Mouse (Mus musculus) liver, embryonic 15.5 days (tissue): ENCODE results near the gene Fmo1. TPM values are rescaled to one million over a fixed set of nuclear protein-coding genes. Genes with fewer than 3 reads are reported as not detected.
"Not testable (repeated sequence)": the region's sequence is repeated elsewhere in the genome, so short reads cannot be mapped to it uniquely, and the experiment has no call there.

ENCODE experiments used
- ATAC-seq: fragments of 200-750 bp; cut with Nextera tagmentation; 2 replicates; pipeline ENCODE4 v1.8.0; 2017; ENCODE audit warnings: moderate number of reproducible peaks, mild to moderate bottlenecking, moderate library complexity; ENCODE audit not compliant: insufficient read depth
- H3K27ac ChIP-seq: fragments of 300-500 bp; sonication (generic); replicated peaks from 2 replicates; pipeline ENCODE4 v1.5.1; 2015; ENCODE audit warnings: mild to moderate bottlenecking, inconsistent platforms
- H3K27me3 ChIP-seq: fragments of 300-500 bp; sonication (generic); 2 replicates; pipeline ENCODE4 v1.6.1; 2015; ENCODE audit warnings: mild to moderate bottlenecking, inconsistent platforms
- H3K36me3 ChIP-seq: fragments of 300-500 bp; sonication (generic); replicated peaks from 2 replicates; pipeline ENCODE4 v1.6.1; 2015; ENCODE audit warnings: moderate library complexity, mild to moderate bottlenecking, inconsistent platforms
- H3K4me1 ChIP-seq: fragments of 300-500 bp; sonication (generic); replicated peaks from 2 replicates; pipeline ENCODE4 v1.6.1; 2015; ENCODE audit warnings: inconsistent platforms
- H3K4me2 ChIP-seq: fragments of 300-500 bp; sonication (generic); 2 replicates; pipeline ENCODE4 v1.6.1; 2015; ENCODE audit warnings: moderate library complexity, mild to moderate bottlenecking, inconsistent platforms
- H3K4me3 ChIP-seq: fragments of 300-500 bp; sonication (generic); replicated peaks from 2 replicates; pipeline ENCODE4 v1.5.1; 2015; ENCODE audit warnings: mild to moderate bottlenecking, inconsistent platforms
- H3K9ac ChIP-seq: fragments of 300-500 bp; sonication (generic); 2 replicates; pipeline ENCODE4 v1.6.1; 2015; ENCODE audit warnings: moderate library complexity, mild to moderate bottlenecking, inconsistent platforms
- H3K9me3 ChIP-seq: fragments of 300-500 bp; sonication (generic); replicated peaks from 2 replicates; pipeline ENCODE4 v1.6.1; 2016; ENCODE audit warnings: inconsistent platforms
- WGBS: fragments of 180-500 bp; shearing (Covaris S2); methylation state at CpG from one replicate; pipeline ENCODE4 v1.1.7; 2015; ENCODE audit warnings: mixed read lengths; ENCODE audit not compliant: insufficient replicate concordance; 5-methylcytosine and 5-hydroxymethylcytosine counted together
- polyA plus RNA-seq: library from polyadenylated mRNA; unstranded; fragments of >200 nt; fragmentation: Nextera tagmentation; extraction: Ambion mirVana; gene quantifications from 2 replicates; pipeline ENCODE4 v1.2.1, GENCODE M21; 2015

The Fmo1 gene
- polyA plus RNA-seq, 1 experiment from 2014 or later = 29.4 TPM

- no peak overlapping the region for H3K4me2 ChIP-seq
Measured at GRCm38 (mm10) chr1:162792306-162793044, 73.9 kb downstream of the Fmo1 start.

GRCm38 (mm10) chr1:162785222-162785621 lies 81.2 kb downstream of the Fmo1 start:
- H3K27me3 ChIP-seq = no peaks in the 10 kb centered on the region
- WGBS = 66% methylated on average over 4 of the region's 4 CpGs

More at GRCm38 (mm10) chr1:162792306-162793044, 73.9 kb downstream of the Fmo1 start:
- ATAC-seq = no peak
- Histone ChIP-seq H3K4me1 (no peaks in the 10 kb centered on the region), H3K27ac (no peak overlapping the region), H3K9me3 (no peaks in the 10 kb centered on the region), H3K27me3 (no peaks in the 10 kb centered on the region), H3K36me3 (no peaks in the 10 kb centered on the region), H3K9ac (no peak overlapping the region), H3K4me3 (no peak overlapping the region)
- 51% methylated on average over 7 of the region's 7 CpGs for WGBS

GRCm38 (mm10) chr1:162783669-162784248 lies 82.7 kb downstream of the Fmo1 start:
- no peak overlapping the region for H3K4me3 ChIP-seq
- no peaks in the 10 kb centered on the region for H3K4me1 ChIP-seq
- no peak overlapping the region for H3K27ac ChIP-seq
- H3K4me2 ChIP-seq = no peak overlapping the region
- 71% methylated on average over 7 of the region's 7 CpGs for WGBS
- no peak for ATAC-seq
- H3K9me3 ChIP-seq = no peaks in the 10 kb centered on the region
- H3K27me3 ChIP-seq = no peaks in the 10 kb centered on the region
- no peaks in the 10 kb centered on the region for H3K36me3 ChIP-seq
- no peak overlapping the region for H3K9ac ChIP-seq

More at GRCm38 (mm10) chr1:162785222-162785621, 81.2 kb downstream of the Fmo1 start:
- no peaks in the 10 kb centered on the region for H3K36me3 ChIP-seq
- no peak overlapping the region for H3K4me2 ChIP-seq
- no peaks in the 10 kb centered on the region for H3K9me3 ChIP-seq
- no peak overlapping the region for H3K9ac ChIP-seq
- no peaks in the 10 kb centered on the region for H3K4me1 ChIP-seq
- no peak for ATAC-seq
- no peak overlapping the region for H3K4me3 ChIP-seq
- H3K27ac ChIP-seq = no peak overlapping the region

- not testable (repeated sequence) for ATAC-seq, H3K9ac ChIP-seq, H3K9me3 ChIP-seq, H3K4me1 ChIP-seq, H3K27me3 ChIP-seq, H3K4me3 ChIP-seq, H3K4me2 ChIP-seq, H3K27ac ChIP-seq, H3K36me3 ChIP-seq
- WGBS = 79% methylated on average over 2 of the region's 2 CpGs
Measured at GRCm38 (mm10) chr1:162781035-162781434, 85.4 kb downstream of the Fmo1 start.

Other genes starting within 250 kb of the Fmo1 start
- gene Myoc, start 227.5 kb downstream of the Fmo1 start, polyA plus RNA-seq = not detected in 2 replicates
- gene Myocos, start 208.4 kb downstream of the Fmo1 start, polyA plus RNA-seq = not detected in 2 replicates
- gene Prrc2c, start 126.1 kb downstream of the Fmo1 start, polyA plus RNA-seq = 32.9 and 33.4 TPM in 2 replicates
- 3.3 and 4.1 TPM in 2 replicates for gene Fmo4, start 52.6 kb downstream of the Fmo1 start, polyA plus RNA-seq
- 0.13 and 0.14 TPM in 2 replicates for gene Fmo2, start 32.1 kb upstream of the Fmo1 start, polyA plus RNA-seq
- not detected in 2 replicates for gene Fmo6, start 70.9 kb upstream of the Fmo1 start, polyA plus RNA-seq
- gene Fmo3, start 117.9 kb upstream of the Fmo1 start, polyA plus RNA-seq = not detected in 2 replicates
- not detected in 2 replicates for gene Mroh9, start 219.1 kb upstream of the Fmo1 start, polyA plus RNA-seq